Mouse (Mus musculus) left cerebral cortex, postnatal 10 days (tissue): ENCODE measurements around the gene Pcca. TPM values are rescaled to one million over a fixed set of nuclear protein-coding genes. Genes with fewer than 3 reads are reported as not detected.

Source experiments
- DNase-seq, 2 experiments: peaks; one replicate each; pipeline ENCODE4 v3.0.0; 2021 to 2022; ENCODE audit warnings: low spot score in 2 of 2, mixed read lengths in 1 of 2; ENCODE audit errors: extremely low spot score in 1 of 2
- intact Hi-C: fragments of 180-260 bp; cut with DNase I; formaldehyde crosslinking; loops from one replicate; pipeline ENCODE4 v1.15.1; 2025
- total RNA-seq, 2 experiments: library from RNA; stranded (reverse); gene quantifications; 2 replicates each; pipeline ENCODE4 v1.2.3; 2021

The Pcca gene
- total RNA-seq = 10 to 100 TPM; 35.5 to 38.2 TPM

DNA sequence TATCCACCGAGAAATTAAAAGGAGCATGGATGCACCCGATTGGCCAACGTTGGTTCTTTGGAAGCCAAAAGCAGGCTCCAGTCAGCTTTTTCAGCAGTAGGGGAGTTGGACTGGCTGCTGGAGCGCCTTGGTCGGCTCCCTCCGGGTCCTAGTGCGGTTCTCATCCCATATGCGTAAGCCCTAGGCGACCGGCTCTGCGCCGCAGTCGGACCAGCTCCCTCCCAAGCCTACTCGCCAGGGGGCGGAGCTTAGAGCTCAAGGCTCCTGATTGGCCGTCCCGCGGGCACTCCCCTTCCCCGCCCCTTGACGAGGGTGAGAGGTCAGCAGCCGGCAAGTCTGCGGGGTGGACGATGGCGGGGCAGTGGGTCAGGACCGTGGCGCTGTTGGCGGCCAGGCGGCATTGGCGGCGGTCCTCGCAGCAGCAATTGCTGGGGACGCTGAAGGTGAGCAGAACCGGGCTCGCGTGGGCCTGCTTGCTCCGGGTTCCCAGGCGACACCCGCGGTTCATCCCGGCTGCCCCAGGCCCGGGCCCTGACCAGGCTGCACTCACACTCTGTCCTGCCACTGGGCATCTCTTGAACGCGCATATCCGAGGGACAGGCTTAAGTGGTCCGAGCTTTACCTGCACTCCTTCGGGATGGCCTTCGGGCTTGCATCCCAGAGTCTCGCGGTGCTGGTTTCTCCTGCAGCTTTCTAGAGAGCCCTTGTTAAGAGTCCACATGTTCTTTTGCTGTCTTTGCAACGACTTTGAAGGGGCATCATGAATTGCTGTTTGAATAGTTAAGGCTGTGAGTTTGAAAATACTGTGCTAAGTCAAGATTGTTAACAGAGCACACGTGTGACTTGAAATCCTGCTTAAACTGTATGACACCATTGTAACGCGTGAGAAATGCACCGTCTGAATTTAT is at the start of gene Pcca:
Pcca (plus strand) TSS at position 308 of the 908 bp plus-strand sequence.
- peak; percentile 95 to 99 for DNase-seq
- intact Hi-C loops = no loop called here

GRCm38 (mm10) chr14:122484458-122484843 is 49.7 kb upstream of the Pcca start:
- intact Hi-C loops = no loop called here
- DNase-seq = peak in 1 of 2 experiments; percentile 14

GRCm38 (mm10) chr14:122484844-122485551 is 49.1 kb upstream of the Pcca start:
- DNase-seq = peak in 1 of 2 experiments; percentile 67
- intact Hi-C loops = loop anchor here (5.0 kb wide), 1 partner anchor 392 kb away; no protein-coding TSS in a partner anchor

DNA sequence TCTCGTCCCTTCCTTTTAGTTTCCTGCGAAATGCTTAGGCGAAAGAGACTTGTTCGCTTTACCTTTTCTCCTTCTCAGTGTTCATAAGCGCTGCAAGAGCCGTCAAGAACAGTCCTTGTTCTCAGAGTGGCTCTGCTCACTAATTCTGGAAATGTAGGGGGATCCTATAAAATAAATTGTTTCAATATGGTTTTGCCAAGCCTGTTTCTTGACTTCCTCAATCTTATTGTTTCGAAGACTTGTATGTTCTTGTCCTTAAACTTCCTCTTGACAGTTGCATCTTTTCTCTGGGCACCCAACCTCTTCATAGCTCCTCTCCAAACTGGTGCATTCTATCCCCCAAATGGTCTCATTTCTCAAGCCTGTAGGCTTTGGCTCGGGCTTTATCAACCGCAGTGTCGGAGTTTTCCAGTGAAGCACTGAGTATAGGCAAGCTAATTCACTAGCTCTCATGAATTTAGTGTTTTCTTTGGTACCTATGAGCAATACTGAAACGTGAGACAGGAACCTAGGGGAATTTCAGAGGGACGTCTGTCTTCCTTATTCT is 48.4 kb upstream of the Pcca start:
- no peak for DNase-seq
- intact Hi-C loops = loop anchor here (5.0 kb wide), 1 partner anchor 392 kb away; no protein-coding TSS in a partner anchor

- DNase-seq = no peak
- intact Hi-C loops = loop anchor here (5.0 kb wide), 1 partner anchor 391 kb away; no protein-coding TSS in a partner anchor
These were observed 47.5 kb upstream of the Pcca start for GRCm38 (mm10) chr14:122486611-122487010.

GRCm38 (mm10) chr14:122487366-122487765 is 46.8 kb upstream of the Pcca start:
- peak in 1 of 2 experiments; percentile 22 for DNase-seq
- intact Hi-C loops = loop anchor here (5.0 kb wide), 1 partner anchor 390 kb away; no protein-coding TSS in a partner anchor

DNA sequence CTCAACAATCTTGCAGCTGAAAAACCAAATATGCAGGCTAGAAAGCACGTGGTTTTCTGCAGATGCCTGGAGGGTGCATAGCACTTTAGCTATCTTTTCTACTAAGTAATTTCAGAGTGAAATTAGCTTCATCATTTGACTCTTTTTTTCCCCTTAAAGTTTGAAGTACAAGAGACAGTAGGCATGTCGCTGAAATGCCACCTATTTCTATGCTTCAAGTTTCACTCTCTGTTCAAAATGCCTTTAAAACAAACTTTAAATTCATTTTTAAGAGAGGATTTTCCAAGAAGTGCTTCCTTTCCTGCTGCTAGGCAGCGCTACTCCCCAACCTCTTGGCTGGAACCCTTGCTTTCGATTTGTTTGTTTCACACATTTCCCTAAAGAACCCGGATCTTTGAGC is 45.1 kb upstream of the Pcca start:
- no peak for DNase-seq
- intact Hi-C loops = loop anchor here (5.0 kb wide), 1 partner anchor 388 kb away; no protein-coding TSS in a partner anchor

- DNase-seq = no peak
These were observed 44.3 kb upstream of the Pcca start for GRCm38 (mm10) chr14:122489686-122490414.

GRCm38 (mm10) chr14:122490441-122491328 is 43.4 kb upstream of the Pcca start, which contains the start of gene Gm10837:
TSS of gene Gm10837 (plus strand) at chr14:122490586.
- intact Hi-C loops = no loop called here
- DNase-seq = peak in 1 of 2 experiments; percentile 62

More at GRCm38 (mm10) chr14:122489686-122490414, 44.3 kb upstream of the Pcca start:
- intact Hi-C loops = loop anchor here (5.0 kb wide), 1 partner anchor 387 kb away; no protein-coding TSS in a partner anchor

DNA sequence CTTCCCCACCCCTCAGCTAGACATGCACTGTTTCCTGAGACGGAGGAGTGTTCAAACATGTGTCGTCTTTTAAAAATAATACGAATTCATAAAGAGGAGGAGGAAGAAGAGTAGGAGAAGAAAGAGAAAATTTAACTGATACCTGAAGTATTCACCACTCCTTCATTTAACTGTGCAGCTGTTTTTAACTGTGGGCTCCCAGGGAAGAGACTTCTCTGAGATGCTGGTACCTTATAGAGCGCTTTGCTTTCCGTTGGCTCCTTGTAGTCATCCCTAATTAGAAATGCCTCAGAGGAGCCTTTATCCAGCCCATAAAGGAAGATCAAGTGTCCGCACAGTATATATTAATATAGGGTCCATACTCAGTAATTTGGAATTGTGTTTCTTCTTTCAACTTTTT is 42.6 kb upstream of the Pcca start:
- intact Hi-C loops = no loop called here
- DNase-seq = no peak

GRCm38 (mm10) chr14:122492015-122492414 is 42.1 kb upstream of the Pcca start:
- intact Hi-C loops = no loop called here
- no peak for DNase-seq

DNA sequence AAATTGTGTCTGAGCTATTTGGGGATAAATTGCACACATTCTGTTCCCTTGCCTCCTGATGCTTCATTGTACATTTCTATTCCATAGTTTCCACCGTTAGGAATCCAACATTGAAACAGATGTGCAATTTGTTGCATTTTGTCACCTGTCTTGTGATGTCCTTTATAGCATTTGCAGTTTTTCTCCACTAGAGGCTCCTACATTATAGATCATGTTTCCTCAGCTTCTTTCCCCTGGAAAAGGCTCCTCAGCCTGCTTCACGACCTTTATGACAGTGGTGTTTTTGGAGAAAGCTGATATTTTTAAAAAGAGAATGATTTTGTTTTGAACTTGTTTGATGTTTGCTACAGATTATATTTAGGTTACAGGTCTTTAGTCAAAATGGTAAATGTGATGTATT is 25.1 kb upstream of the Pcca start:
- intact Hi-C loops = no loop called here
- no peak for DNase-seq

DNA sequence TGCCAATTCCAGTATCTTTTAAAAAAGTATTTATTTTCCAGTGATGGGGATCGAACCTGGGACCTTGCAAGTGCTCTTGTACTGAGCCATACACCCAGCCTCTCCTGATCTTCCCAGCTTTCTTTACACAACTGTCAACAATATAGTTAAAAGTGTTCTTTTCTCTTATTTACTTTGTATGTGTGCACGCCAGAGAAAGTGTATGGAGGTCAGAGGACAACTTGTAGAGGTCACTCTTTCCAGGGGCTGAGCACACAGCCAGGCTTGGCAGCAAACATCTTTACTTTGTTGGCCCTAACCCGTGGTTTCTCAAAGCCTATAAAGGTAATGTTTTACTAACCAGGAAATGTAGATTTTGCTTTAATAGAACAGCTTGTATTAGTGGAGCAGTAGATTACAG is 22.6 kb upstream of the Pcca start:
- DNase-seq = no peak
- intact Hi-C loops = no loop called here

DNA sequence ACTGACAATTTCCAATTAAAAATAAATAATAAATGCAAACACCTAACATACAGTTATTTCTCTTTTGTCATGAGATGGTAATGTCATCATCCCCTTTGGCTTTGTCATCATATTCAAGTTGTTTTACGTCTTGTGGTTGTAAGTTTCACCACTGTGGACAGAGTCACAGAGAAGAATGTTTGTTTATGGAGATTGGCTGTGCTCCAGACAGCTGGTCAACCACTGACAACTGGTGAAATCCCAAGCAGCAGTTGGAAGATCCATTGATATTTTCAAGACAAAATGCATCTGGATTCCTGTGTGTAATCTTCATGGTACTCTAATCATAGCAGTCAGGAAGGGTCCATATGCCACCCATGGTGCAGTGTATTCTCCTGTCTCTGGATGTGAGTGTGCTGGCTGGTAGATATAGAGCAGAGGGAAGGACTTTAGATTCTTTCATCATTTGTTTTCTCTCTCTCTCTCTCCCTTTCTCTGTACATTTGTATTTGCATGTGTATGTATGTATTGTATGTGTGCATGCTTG is 20.6 kb upstream of the Pcca start:
- DNase-seq = no peak
- intact Hi-C loops = no loop called here

DNA sequence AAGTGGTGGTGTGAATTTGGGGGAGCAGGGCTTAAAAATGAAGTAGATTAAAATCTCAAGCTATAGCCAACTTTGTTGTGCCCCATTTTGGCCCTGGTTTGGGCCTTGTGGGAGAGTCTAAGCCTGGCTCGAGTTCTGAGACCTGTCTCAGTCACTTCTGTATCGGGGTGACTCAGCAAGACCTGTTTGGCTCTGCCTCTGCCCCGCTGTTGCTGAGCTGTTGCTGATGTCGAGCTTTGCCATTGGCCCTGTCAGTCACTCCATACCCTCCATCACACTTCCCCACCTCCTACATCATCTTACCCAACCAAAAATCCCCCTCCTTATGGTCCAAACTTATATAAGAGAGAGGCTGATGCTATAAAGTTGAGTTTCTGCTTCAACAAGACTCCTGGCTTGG is 5.6 kb upstream of the Pcca start:
- no peak for DNase-seq
- intact Hi-C loops = no loop called here

DNA sequence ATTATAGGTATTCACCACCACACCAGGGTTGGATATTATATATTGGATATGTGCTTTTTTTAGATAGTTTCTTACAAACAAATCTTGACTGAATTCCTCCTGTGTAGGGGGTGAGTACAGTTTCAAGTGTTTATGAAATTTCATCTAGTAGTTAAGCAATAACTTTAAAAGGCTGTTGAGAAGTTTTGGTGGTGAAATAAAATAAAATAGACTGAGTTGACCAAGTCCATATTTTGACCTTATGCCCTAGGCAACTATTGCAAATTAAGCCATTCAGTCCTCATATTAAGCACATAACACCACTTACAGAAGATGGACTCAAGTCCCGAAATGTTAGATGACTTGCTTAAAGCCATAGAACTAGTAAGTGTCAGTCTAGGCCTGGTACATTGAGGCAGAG is 1.9 kb downstream of the Pcca start:
- no peak for DNase-seq
- intact Hi-C loops = no loop called here

DNA sequence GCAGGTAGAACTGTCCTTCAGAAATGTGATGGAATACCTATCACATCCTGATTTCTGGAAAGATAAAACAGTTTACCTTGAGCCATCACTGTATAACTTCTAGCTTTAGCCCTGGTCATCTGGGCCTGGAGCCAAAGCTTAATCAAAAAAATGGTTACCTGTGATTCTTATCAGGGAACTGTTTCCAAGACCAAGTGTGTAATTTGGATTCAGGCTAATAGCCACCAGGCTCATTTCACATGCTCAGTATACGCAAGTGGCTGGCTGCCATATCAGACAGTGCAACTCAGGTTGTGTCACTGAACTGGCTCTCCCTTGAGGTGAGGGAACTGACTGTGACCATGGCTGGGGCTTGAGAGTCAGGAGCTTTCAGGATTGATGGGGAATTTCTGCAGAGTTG is 14.3 kb downstream of the Pcca start:
- intact Hi-C loops = no loop called here
- DNase-seq = no peak
